Mouse (Mus musculus) telencephalon, adult 2 months (tissue): ENCODE data around the gene Cdc42ep4.

Source experiments
- DNase-seq: peaks from one replicate; pipeline ENCODE4 v3.0.0-alpha.2; 2011; ENCODE audit warnings: low read depth, low spot score

The Cdc42ep4 gene

GRCm38 (mm10) chr11:113725235-113726048, 26.2 kb downstream of the Cdc42ep4 start:
- no peak for DNase-seq

GRCm38 (mm10) chr11:113722405-113723090, 29.1 kb downstream of the Cdc42ep4 start:
- no peak for DNase-seq

GRCm38 (mm10) chr11:113717767-113718424, 33.8 kb downstream of the Cdc42ep4 start:
- no peak for DNase-seq

- DNase-seq, result no peak
Measured at GRCm38 (mm10) chr11:113716132-113716531, 35.5 kb downstream of the Cdc42ep4 start.

GRCm38 (mm10) chr11:113715078-113715674, 36.5 kb downstream of the Cdc42ep4 start:
- no peak for DNase-seq

- no peak for DNase-seq
Measured at GRCm38 (mm10) chr11:113711061-113711460, 40.6 kb downstream of the Cdc42ep4 start.

GRCm38 (mm10) chr11:113710257-113710777, 41.4 kb downstream of the Cdc42ep4 start:
- no peak for DNase-seq

- no peak for DNase-seq
Measured at GRCm38 (mm10) chr11:113709731-113710256, 41.9 kb downstream of the Cdc42ep4 start, which contains the start of gene Cpsf4l. TSS of gene Cpsf4l (minus strand) at chr11:113710017.

GRCm38 (mm10) chr11:113709272-113709671, 42.4 kb downstream of the Cdc42ep4 start:
- no peak for DNase-seq

- DNase-seq, result no peak
Measured at GRCm38 (mm10) chr11:113708629-113709213, 43.0 kb downstream of the Cdc42ep4 start.

GRCm38 (mm10) chr11:113705966-113706652, 45.6 kb downstream of the Cdc42ep4 start:
- no peak for DNase-seq

GRCm38 (mm10) chr11:113703758-113704157, 47.9 kb downstream of the Cdc42ep4 start:
- DNase-seq, result no peak

- DNase-seq, result no peak
Measured at GRCm38 (mm10) chr11:113699643-113700042, 52.0 kb downstream of the Cdc42ep4 start.

GRCm38 (mm10) chr11:113698013-113698545, 53.6 kb downstream of the Cdc42ep4 start:
- DNase-seq, result no peak

GRCm38 (mm10) chr11:113697571-113697970, 54.1 kb downstream of the Cdc42ep4 start:
- no peak for DNase-seq

GRCm38 (mm10) chr11:113691851-113692250, 59.8 kb downstream of the Cdc42ep4 start:
- DNase-seq, result no peak

GRCm38 (mm10) chr11:113691318-113691717, 60.4 kb downstream of the Cdc42ep4 start:
- DNase-seq, result no peak

- peak; percentile 79 for DNase-seq
Measured at GRCm38 (mm10) chr11:113690506-113690905, 61.2 kb downstream of the Cdc42ep4 start.

GRCm38 (mm10) chr11:113687031-113687430, 64.7 kb downstream of the Cdc42ep4 start:
- no peak for DNase-seq
